Mouse (Mus musculus): ENCODE data around the gene Trmt61a.

DNA sequence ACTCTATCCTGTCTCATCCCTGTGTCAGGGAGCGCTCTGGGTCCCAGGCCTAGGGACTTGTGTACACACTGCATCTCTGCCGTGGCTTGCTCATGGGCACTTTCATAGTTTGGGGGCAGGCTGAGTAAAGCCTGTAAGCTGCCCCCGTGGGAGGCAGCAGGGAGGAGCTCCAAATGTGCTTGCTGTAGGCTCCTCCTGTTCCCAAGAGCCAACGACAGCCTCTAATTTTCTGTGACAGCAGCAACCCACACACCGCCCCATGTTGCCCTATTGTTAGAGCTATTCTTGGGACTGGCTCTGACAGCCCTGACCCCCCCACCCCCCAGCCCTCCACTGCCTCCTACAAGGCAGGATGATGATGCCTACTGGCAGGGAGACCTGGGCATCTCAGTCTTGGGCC, 4.1 kb downstream of the Trmt61a start:
- TF ChIP-seq CTCF (IDR thresholded peaks at IDR 0.05; ENCODE audit: insufficient read depth, low read depth, low read length), result no peak
- TF ChIP-seq POLR2A (IDR thresholded peaks at IDR 0.05; ENCODE audit: insufficient read depth, low read depth, low read length), result 0 out of 2 replicates have a peak, but pooled peaks have one; percentile 43

Data from olfactory bulb, adult 2 months (tissue).